Mouse (Mus musculus) G1E (cell line): ENCODE data around the gene Tacc3. TPM values are rescaled to one million over a fixed set of nuclear protein-coding genes. Genes with fewer than 3 reads are reported as not detected.

Source experiments
- ATAC-seq: 2 replicates; pipeline ENCODE4 v1.8.0; 2016; ENCODE audit warnings: mild to moderate bottlenecking; ENCODE audit not compliant: insufficient number of reproducible peaks, poor library complexity, low FRiP score, severe bottlenecking; ENCODE audit errors: extremely low read depth
- DNase-seq: peaks from one replicate; pipeline ENCODE4 v3.0.0; 2012; ENCODE audit warnings: low spot score
- H3K27me3 ChIP-seq: 2 replicates; pipeline ENCODE4 v1.6.1; 2012; ENCODE audit warnings: mild to moderate bottlenecking, low read length, inconsistent platforms; ENCODE audit not compliant: insufficient read depth
- H3K36me3 ChIP-seq: replicated peaks from 2 replicates; pipeline ENCODE3; 2012; ENCODE audit warnings: mild to moderate bottlenecking, inconsistent platforms
- H3K4me1 ChIP-seq: 2 replicates; pipeline ENCODE4 v1.6.1; 2012; ENCODE audit warnings: low read depth, low read length, inconsistent platforms, mixed read lengths; ENCODE audit not compliant: insufficient read depth
- H3K4me3 ChIP-seq: 2 replicates; pipeline ENCODE4 v1.5.1; 2012; ENCODE audit warnings: low read depth, mild to moderate bottlenecking, inconsistent platforms, low read length, moderate library complexity, mixed read lengths
- H3K9me3 ChIP-seq: replicated peaks from 2 replicates; pipeline ENCODE4 v1.6.1; 2012; ENCODE audit warnings: inconsistent platforms
- CTCF ChIP-seq: IDR thresholded peaks from 2 replicates; pipeline ENCODE4 v1.5.1; 2012; ENCODE audit warnings: low read depth, low read length, inconsistent platforms, mixed read lengths
- GATA1 ChIP-seq: IDR thresholded peaks from 2 replicates; pipeline ENCODE4 v1.6.1; 2012; ENCODE audit warnings: borderline replicate concordance, low read length, inconsistent platforms, mixed read lengths
- GATA2 ChIP-seq: IDR thresholded peaks from 2 replicates; pipeline ENCODE4 v1.6.1; 2012; ENCODE audit warnings: low read depth, low read length, inconsistent platforms, borderline replicate concordance
- POLR2AphosphoS5 ChIP-seq: IDR thresholded peaks from 2 replicates; pipeline ENCODE4 v1.6.1; 2012; ENCODE audit warnings: low read depth, low read length, inconsistent platforms; ENCODE audit not compliant: insufficient replicate concordance
- TAL1 ChIP-seq: conservative IDR thresholded peaks from 2 replicates; pipeline ENCODE4 v1.6.1; 2012; ENCODE audit warnings: low read depth, low read length, inconsistent platforms, mixed read lengths
- polyA plus RNA-seq: library from polyadenylated mRNA; stranded (reverse); fragments of >175 nt; gene quantifications from 2 replicates; pipeline ENCODE4 v1.2.3, GENCODE M21; 2012
- total RNA-seq, 2 experiments: library from RNA; stranded (forward) in 1 of 2; stranded (reverse) in 1 of 2; fragments of 200-1000 nt in 1 of 2; fragments of >200 nt in 1 of 2; fragmentation: Nextera tagmentation in 1 of 2; gene quantifications; 2 replicates each; pipeline ENCODE4 v1.2.3; 2014 to 2017

Tacc3 gene
- total RNA-seq (2014; fragmentation: Nextera tagmentation) (112 and 119 TPM in 2 replicates), total RNA-seq (2017) (150 and 155 TPM in 2 replicates), polyA plus RNA-seq (81.8 and 94.2 TPM in 2 replicates)

DNA sequence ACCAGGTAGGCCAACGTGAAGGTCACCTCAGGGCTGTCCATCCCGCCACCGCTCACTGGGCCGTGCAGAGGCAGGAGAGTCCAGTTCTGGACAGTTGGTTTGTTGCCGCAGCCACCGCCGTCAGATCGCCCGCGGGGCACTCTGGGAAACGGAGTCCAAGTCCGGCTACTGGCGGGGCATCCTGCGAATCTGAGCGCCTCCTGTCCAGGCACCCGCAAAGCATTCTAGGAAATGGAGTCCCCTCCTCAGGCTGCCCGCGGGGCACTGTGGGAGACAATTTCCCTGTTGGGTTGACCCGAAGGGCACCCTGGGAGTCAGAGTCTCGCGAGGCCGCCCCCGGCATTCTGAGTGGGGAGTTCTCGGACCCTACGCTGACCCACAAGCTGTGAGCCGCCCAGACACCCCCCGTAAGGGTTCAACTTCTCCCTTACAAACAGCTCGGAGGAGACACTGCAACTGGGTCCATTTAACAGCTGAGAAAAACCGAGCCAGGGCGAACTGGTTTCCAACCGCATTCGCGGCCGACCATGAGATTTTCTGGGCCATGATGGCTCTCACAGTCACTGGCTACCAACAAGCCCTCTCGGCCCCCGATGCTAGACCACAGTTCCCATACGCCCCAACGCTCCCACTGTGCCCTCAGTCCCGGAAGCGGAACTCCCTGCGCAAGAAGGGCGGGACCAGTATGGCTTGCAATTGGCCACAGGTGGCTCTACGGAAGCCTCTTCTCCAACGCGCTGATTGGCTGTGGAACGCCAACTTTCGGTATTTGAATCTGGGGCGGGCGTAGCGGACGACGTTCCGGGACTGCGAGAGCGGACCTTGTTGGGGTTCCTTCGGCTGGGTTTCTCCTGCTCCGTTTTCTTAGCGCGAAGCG lies at the start of gene Tacc3, which contains the start of gene Tmem129:
Gene Tacc3, plus strand, starts transcription at position 342 of the 877 bp plus-strand sequence.
Gene Tmem129, minus strand, starts transcription at position 630 of the 877 bp plus-strand sequence.
- Histone ChIP-seq H3K9me3 (no peaks in the 10 kb centered on the region), H3K27me3 (no peaks in the 10 kb centered on the region), H3K36me3 (peaks cover 69% of the 10 kb centered on the region), H3K4me3 (peak within 1 kb of the TSS; percentile 93), H3K4me1 (peaks cover 60% of the 10 kb centered on the region)
- ATAC-seq (peak; percentile 88), DNase-seq (peak; percentile 97)
- TF ChIP-seq POLR2AphosphoS5 (no peak), TAL1 (no peak), CTCF (no peak), GATA2 (no peak), GATA1 (no peak)

DNA sequence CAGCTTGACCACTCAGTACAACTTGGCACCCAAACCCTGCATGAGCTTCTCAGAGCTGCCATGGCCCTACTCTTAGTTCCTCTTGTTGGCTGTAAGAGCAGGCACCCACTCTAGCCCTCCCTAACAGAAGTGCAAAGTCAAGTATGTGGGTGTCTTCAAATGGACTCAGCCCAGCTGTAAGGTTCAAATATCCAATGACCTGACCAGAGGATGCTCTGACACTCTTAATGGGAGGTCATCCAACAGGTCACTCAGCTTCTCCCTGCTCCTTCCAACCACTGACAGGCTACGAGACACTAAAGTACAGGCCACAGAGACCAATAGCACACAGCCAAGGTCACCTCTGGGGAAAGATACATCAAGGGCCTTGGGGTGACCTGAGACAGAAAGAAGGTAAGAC lies 48.7 kb upstream of the Tacc3 start:
- H3K4me3 ChIP-seq, result no peak overlapping the region
- H3K36me3 ChIP-seq, result peaks cover 97% of the 10 kb centered on the region

DNA sequence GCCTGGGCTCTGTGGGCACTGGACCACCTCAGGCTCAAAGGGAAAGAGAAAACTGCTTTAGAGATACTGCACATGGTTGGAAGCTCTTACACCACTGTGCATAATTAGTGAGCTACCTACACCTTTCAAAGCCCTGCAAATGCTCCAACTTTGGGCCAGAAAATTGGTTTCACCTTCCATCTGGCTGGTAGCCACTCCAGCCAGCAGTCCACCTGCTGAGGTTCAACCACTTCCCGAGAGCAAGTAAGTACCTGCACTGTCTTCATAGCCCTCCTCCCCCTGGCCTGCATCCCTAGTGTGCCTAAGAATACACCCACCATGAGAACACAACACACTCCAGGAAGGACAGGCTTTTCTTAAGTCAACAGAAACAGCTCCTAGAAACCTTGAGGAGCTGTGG lies 46.1 kb upstream of the Tacc3 start:
- Histone ChIP-seq H3K9me3 (no peaks in the 10 kb centered on the region), H3K36me3 (peaks cover 96% of the 10 kb centered on the region), H3K4me3 (no peak overlapping the region), H3K27me3 (no peaks in the 10 kb centered on the region), H3K4me1 (peaks cover 4% of the 10 kb centered on the region)
- ATAC-seq (no peak), DNase-seq (no peak)
- TF ChIP-seq GATA1 (no peak), POLR2AphosphoS5 (no peak), TAL1 (no peak), CTCF (no peak), GATA2 (no peak)

More for the DNA sequence above, 48.7 kb upstream of the Tacc3 start:
- H3K4me1 ChIP-seq, result peaks cover 4% of the 10 kb centered on the region; the same call in 1 of the 2 replicates
- TF ChIP-seq GATA2 (no peak), TAL1 (no peak), POLR2AphosphoS5 (no peak)
- H3K9me3 ChIP-seq, result no peaks in the 10 kb centered on the region
- H3K27me3 ChIP-seq, result no peaks in the 10 kb centered on the region
- ATAC-seq (no peak), DNase-seq (no peak)

DNA sequence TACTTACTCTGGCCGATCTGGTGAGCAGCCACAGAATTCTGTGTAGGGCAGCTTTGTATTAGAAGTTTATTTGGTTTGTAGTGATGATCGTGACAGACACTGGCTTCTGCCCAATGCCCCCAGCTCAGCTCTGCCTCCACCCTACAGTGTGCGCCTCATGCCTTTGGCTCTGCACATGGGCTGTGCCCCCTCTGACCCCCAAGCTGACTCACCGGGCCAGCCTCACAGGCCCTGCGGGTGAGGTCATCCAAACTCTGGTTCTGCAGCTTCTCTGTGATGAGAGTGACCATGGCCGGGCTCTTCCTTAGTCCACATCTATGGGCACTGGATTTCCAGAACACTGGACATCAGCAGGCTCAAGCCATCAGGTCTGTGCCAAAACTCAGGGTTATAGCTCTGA lies 43.5 kb upstream of the Tacc3 start:
- Histone ChIP-seq H3K9me3 (no peaks in the 10 kb centered on the region), H3K36me3 (peaks cover 91% of the 10 kb centered on the region), H3K27me3 (no peaks in the 10 kb centered on the region), H3K4me3 (no peak overlapping the region), H3K4me1 (peaks cover 13% of the 10 kb centered on the region)
- DNase-seq (no peak), ATAC-seq (no peak)
- TF ChIP-seq TAL1 (no peak), POLR2AphosphoS5 (no peak), CTCF (no peak), GATA1 (no peak), GATA2 (no peak)

DNA sequence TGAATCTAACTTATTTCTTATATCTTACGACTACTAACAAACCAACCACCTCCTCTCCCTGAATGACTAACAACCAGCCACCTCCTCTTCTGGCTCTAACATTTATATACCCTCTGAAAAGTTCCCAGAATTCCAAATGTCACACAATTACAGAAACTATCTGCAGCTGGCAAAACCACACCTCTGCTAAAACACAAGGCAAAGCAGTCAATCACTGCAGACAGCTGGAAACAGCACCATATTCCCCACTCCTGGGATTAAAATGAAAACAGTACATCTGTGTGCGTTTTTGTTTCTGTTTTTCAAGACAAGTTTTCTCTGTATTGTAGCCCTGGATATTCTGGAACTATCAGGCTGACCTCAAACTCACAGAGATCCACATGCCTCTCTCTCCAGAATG lies 35.3 kb upstream of the Tacc3 start:
- Histone ChIP-seq H3K36me3 (peaks cover 86% of the 10 kb centered on the region), H3K27me3 (no peaks in the 10 kb centered on the region), H3K4me1 (peaks cover 37% of the 10 kb centered on the region), H3K9me3 (no peaks in the 10 kb centered on the region), H3K4me3 (no peak overlapping the region)
- no peak for TF ChIP-seq GATA1
- TF ChIP-seq POLR2AphosphoS5, result no peak
- no peak for TF ChIP-seq TAL1
- no peak for TF ChIP-seq GATA2
- TF ChIP-seq CTCF, result no peak
- DNase-seq, result no peak
- ATAC-seq, result no peak

DNA sequence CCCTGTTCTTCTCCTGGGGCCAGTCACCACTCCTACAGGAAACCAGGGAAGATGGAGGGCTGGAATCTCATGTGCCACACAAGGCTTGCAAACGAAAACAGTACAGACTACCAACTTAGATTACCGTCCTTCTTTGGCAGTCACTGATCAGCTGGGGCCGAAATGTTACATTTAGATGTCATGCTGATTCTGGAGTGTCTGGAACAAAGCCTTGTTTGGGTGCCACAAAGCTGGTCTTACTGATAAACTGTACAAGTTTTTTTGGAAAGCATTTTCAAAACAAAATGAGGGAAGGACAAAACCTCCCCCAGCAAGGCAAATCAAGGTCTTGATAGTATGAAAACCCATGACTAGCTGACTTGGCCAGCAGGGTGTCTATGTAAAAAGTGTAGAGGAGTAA lies 34.2 kb upstream of the Tacc3 start:
- ATAC-seq (no peak), DNase-seq (no peak)
- no peaks in the 10 kb centered on the region for H3K9me3 ChIP-seq
- no peak overlapping the region for H3K4me3 ChIP-seq
- H3K36me3 ChIP-seq, result peaks cover 77% of the 10 kb centered on the region
- H3K4me1 ChIP-seq, result peaks cover 41% of the 10 kb centered on the region
- TF ChIP-seq POLR2AphosphoS5, result no peak
- TF ChIP-seq CTCF, result no peak
- no peak for TF ChIP-seq TAL1
- TF ChIP-seq GATA1, result no peak
- TF ChIP-seq GATA2, result no peak
- H3K27me3 ChIP-seq, result no peaks in the 10 kb centered on the region
